Mouse (Mus musculus): ENCODE data around the gene Atp6v0d1. TPM values are rescaled to one million over a fixed set of nuclear protein-coding genes. Genes with fewer than 3 reads are reported as not detected.

Atp6v0d1 gene
- polyA plus RNA-seq, 1 experiment from 2014 or later = 273 TPM

- no peak overlapping the region for H3K4me2 ChIP-seq (ENCODE audit: low read length)
- no peak overlapping the region for H3K9ac ChIP-seq (ENCODE audit: low read depth, low read length)
- no peaks in the 10 kb centered on the region for H3K27me3 ChIP-seq (replicated peaks; ENCODE audit: control insufficient read depth, insufficient read depth, low read length)
- WGBS = 82% methylated on average over 3 of the region's 3 CpGs
- no peak overlapping the region for H3K27ac ChIP-seq (ENCODE audit: low read depth, low read length)
- H3K36me3 ChIP-seq (ENCODE audit: control insufficient read depth, insufficient read depth, low read length) = peaks cover 17% of the 10 kb centered on the region
- H3K9me3 ChIP-seq (ENCODE audit: control insufficient read depth, low read length) = no peaks in the 10 kb centered on the region
- H3K4me1 ChIP-seq (ENCODE audit: control insufficient read depth, insufficient read depth, low read depth, low read length) = peaks cover 4% of the 10 kb centered on the region; the same call in 1 of the 2 replicates
- ATAC-seq = no peak
- no peak overlapping the region for H3K4me3 ChIP-seq (ENCODE audit: low read length)
These were observed 29.3 kb downstream of the Atp6v0d1 start for GRCm38 (mm10) chr8:105536546-105536945.

- 8% methylated on average over 1 of the region's 1 CpGs for WGBS
- Histone ChIP-seq H3K9ac (ENCODE audit: low read depth, low read length) (no peak overlapping the region), H3K36me3 (ENCODE audit: control insufficient read depth, insufficient read depth, low read length) (peaks cover 15% of the 10 kb centered on the region)
These were observed 31.9 kb downstream of the Atp6v0d1 start for GRCm38 (mm10) chr8:105533892-105534329.

DNA sequence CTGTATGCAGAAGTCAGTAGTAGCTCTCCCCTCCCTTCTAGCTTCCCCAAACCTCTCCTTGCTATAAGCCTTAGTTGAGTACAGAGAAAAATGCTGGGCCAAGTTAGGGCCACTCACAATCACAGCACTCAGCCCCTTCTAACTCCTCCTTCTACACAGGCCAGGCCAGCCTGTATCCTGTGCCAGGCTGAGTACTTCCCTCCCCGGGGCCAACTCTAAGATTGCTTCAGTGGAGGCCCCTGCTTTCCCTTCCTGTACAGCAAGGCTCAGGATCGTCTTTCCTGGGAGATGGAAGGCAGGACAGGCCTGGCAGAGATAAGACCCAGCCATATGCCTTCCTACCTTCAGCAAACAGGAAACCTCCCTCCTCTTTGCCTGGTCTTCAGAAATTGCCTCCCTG, 32.4 kb downstream of the Atp6v0d1 start:
- Histone ChIP-seq H3K4me1 (ENCODE audit: control insufficient read depth, insufficient read depth, low read depth, low read length) (peaks cover 4% of the 10 kb centered on the region; the same call in 1 of the 2 replicates), H3K36me3 (ENCODE audit: control insufficient read depth, insufficient read depth, low read length) (peaks cover 17% of the 10 kb centered on the region), H3K9ac (ENCODE audit: low read depth, low read length) (no peak overlapping the region), H3K27ac (ENCODE audit: low read depth, low read length) (peak overlapping the region; percentile 13; the same call in 1 of the 2 replicates), H3K27me3 (replicated peaks; ENCODE audit: control insufficient read depth, insufficient read depth, low read length) (no peaks in the 10 kb centered on the region), H3K9me3 (ENCODE audit: control insufficient read depth, low read length) (no peaks in the 10 kb centered on the region), H3K4me3 (ENCODE audit: low read length) (no peak overlapping the region), H3K4me2 (ENCODE audit: low read length) (no peak overlapping the region)
- WGBS = 31% methylated on average over 2 of the region's 2 CpGs
- peak; percentile 49; the same call in 1 of the 2 replicates for ATAC-seq

More at GRCm38 (mm10) chr8:105533892-105534329, 31.9 kb downstream of the Atp6v0d1 start:
- H3K27ac ChIP-seq (ENCODE audit: low read depth, low read length) = peak overlapping the region; percentile 13; the same call in 1 of the 2 replicates
- peaks cover 4% of the 10 kb centered on the region; the same call in 1 of the 2 replicates for H3K4me1 ChIP-seq (ENCODE audit: control insufficient read depth, insufficient read depth, low read depth, low read length)
- H3K27me3 ChIP-seq (replicated peaks; ENCODE audit: control insufficient read depth, insufficient read depth, low read length) = no peaks in the 10 kb centered on the region
- no peak overlapping the region for H3K4me3 ChIP-seq (ENCODE audit: low read length)
- ATAC-seq = peak; percentile 65; the same call in 1 of the 2 replicates
- H3K9me3 ChIP-seq (ENCODE audit: control insufficient read depth, low read length) = no peaks in the 10 kb centered on the region
- H3K4me2 ChIP-seq (ENCODE audit: low read length) = no peak overlapping the region

DNA sequence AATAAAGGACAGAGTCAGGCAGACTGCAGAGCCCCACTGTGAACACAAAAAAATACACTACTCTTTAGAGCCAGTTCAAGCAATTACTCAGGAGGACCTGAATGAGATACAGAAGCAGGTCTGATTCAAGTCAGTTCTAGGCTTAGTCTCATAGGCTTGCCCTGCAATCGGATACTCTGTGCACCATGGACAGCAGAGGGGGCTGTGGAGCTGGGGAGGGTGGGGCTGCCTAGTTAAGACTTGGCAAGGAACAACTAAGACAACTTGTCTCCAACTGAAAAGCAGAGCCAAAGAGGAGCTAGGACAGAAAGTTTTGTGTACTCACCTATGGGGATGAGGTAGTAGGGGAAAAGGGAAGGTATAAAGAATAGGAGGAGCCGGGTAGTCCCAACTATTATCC, 34.1 kb downstream of the Atp6v0d1 start:
- ATAC-seq = no peak
- Histone ChIP-seq H3K4me2 (ENCODE audit: low read length) (no peak overlapping the region), H3K36me3 (ENCODE audit: control insufficient read depth, insufficient read depth, low read length) (peaks cover 16% of the 10 kb centered on the region), H3K27me3 (replicated peaks; ENCODE audit: control insufficient read depth, insufficient read depth, low read length) (no peaks in the 10 kb centered on the region), H3K9ac (ENCODE audit: low read depth, low read length) (no peak overlapping the region), H3K4me1 (ENCODE audit: control insufficient read depth, insufficient read depth, low read depth, low read length) (peaks cover 4% of the 10 kb centered on the region; the same call in 1 of the 2 replicates), H3K27ac (ENCODE audit: low read depth, low read length) (no peak overlapping the region), H3K4me3 (ENCODE audit: low read length) (no peak overlapping the region), H3K9me3 (ENCODE audit: control insufficient read depth, low read length) (no peaks in the 10 kb centered on the region)
- WGBS = 58% methylated on average over 2 of the region's 2 CpGs

DNA sequence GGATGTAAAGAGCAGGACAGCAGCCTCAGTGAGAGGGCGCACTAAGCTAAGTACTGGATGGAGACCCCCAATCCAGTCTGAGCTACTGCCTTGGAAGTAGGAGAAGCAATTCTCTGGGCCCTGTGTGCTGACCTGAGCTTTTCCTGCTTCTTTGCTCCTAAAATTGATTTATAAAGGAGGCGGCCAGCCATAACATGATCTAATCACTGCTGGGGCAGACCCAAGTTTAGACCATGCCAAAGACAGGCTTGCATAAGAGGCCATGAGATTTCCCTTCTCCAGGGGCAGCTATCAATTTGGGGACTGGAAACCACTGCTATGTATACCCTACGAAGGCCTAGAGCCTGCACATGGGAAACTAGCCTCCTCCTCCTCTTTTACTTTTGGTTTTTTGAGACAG, 36.6 kb downstream of the Atp6v0d1 start:
- WGBS = 83% methylated on average over 3 of the region's 3 CpGs
- Histone ChIP-seq H3K27me3 (replicated peaks; ENCODE audit: control insufficient read depth, insufficient read depth, low read length) (no peaks in the 10 kb centered on the region), H3K4me1 (ENCODE audit: control insufficient read depth, insufficient read depth, low read depth, low read length) (peaks cover 4% of the 10 kb centered on the region; the same call in 1 of the 2 replicates), H3K27ac (ENCODE audit: low read depth, low read length) (no peak overlapping the region), H3K9me3 (ENCODE audit: control insufficient read depth, low read length) (no peaks in the 10 kb centered on the region), H3K4me2 (ENCODE audit: low read length) (no peak overlapping the region), H3K36me3 (ENCODE audit: control insufficient read depth, insufficient read depth, low read length) (peaks cover 17% of the 10 kb centered on the region), H3K4me3 (ENCODE audit: low read length) (no peak overlapping the region), H3K9ac (ENCODE audit: low read depth, low read length) (no peak overlapping the region)
- no peak for ATAC-seq

GRCm38 (mm10) chr8:105528206-105528605, 37.6 kb downstream of the Atp6v0d1 start:
- Histone ChIP-seq H3K4me3 (ENCODE audit: low read length) (no peak overlapping the region), H3K9ac (ENCODE audit: low read depth, low read length) (no peak overlapping the region), H3K9me3 (ENCODE audit: control insufficient read depth, low read length) (no peaks in the 10 kb centered on the region), H3K27ac (ENCODE audit: low read depth, low read length) (no peak overlapping the region), H3K4me1 (ENCODE audit: control insufficient read depth, insufficient read depth, low read depth, low read length) (no peaks in the 10 kb centered on the region), H3K36me3 (ENCODE audit: control insufficient read depth, insufficient read depth, low read length) (peaks cover 17% of the 10 kb centered on the region), H3K27me3 (replicated peaks; ENCODE audit: control insufficient read depth, insufficient read depth, low read length) (no peaks in the 10 kb centered on the region), H3K4me2 (ENCODE audit: low read length) (no peak overlapping the region)
- no peak for ATAC-seq
- 100% methylated on average over 1 of the region's 1 CpGs for WGBS

DNA sequence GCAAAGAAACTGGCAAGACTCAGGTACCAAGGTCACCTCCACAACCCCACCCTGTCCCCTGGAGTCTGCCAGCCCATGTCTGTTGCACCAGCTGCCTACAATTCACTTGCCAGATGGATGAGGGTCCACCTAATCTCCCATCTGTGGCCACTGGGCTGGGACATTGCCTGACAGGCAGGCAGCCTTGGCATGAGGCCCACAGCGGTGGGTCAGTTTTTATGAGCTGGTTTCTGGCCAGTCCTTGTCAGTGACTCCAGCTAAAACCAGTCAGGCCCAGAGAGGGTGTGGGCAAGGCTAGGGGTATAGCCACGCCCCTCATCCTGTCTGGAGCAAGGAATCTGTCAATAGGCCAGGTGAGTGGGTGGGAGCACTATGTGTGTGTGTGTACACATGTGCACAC, 38.7 kb downstream of the Atp6v0d1 start:
- no peak overlapping the region for H3K9ac ChIP-seq (ENCODE audit: low read depth, low read length)
- no peaks in the 10 kb centered on the region for H3K9me3 ChIP-seq (ENCODE audit: control insufficient read depth, low read length)
- WGBS = 82% methylated on average over 2 of the region's 2 CpGs
- H3K4me1 ChIP-seq (ENCODE audit: control insufficient read depth, insufficient read depth, low read depth, low read length) = no peaks in the 10 kb centered on the region
- H3K4me2 ChIP-seq (ENCODE audit: low read length) = no peak overlapping the region
- no peaks in the 10 kb centered on the region for H3K27me3 ChIP-seq (replicated peaks; ENCODE audit: control insufficient read depth, insufficient read depth, low read length)
- no peak overlapping the region for H3K4me3 ChIP-seq (ENCODE audit: low read length)
- no peak overlapping the region for H3K27ac ChIP-seq (ENCODE audit: low read depth, low read length)
- ATAC-seq = peak; percentile 59; the same call in 1 of the 2 replicates
- H3K36me3 ChIP-seq (ENCODE audit: control insufficient read depth, insufficient read depth, low read length) = peaks cover 20% of the 10 kb centered on the region

GRCm38 (mm10) chr8:105522890-105523289, 43.0 kb downstream of the Atp6v0d1 start:
- Histone ChIP-seq H3K4me1 (ENCODE audit: control insufficient read depth, insufficient read depth, low read depth, low read length) (peaks cover 13% of the 10 kb centered on the region), H3K4me3 (ENCODE audit: low read length) (no peak overlapping the region), H3K4me2 (ENCODE audit: low read length) (no peak overlapping the region), H3K27me3 (replicated peaks; ENCODE audit: control insufficient read depth, insufficient read depth, low read length) (no peaks in the 10 kb centered on the region), H3K9me3 (ENCODE audit: control insufficient read depth, low read length) (no peaks in the 10 kb centered on the region), H3K27ac (ENCODE audit: low read depth, low read length) (no peak overlapping the region), H3K36me3 (ENCODE audit: control insufficient read depth, insufficient read depth, low read length) (peaks cover 10% of the 10 kb centered on the region), H3K9ac (ENCODE audit: low read depth, low read length) (no peak overlapping the region)
- no peak for ATAC-seq
- WGBS = 75% methylated on average over 9 of the region's 9 CpGs

DNA sequence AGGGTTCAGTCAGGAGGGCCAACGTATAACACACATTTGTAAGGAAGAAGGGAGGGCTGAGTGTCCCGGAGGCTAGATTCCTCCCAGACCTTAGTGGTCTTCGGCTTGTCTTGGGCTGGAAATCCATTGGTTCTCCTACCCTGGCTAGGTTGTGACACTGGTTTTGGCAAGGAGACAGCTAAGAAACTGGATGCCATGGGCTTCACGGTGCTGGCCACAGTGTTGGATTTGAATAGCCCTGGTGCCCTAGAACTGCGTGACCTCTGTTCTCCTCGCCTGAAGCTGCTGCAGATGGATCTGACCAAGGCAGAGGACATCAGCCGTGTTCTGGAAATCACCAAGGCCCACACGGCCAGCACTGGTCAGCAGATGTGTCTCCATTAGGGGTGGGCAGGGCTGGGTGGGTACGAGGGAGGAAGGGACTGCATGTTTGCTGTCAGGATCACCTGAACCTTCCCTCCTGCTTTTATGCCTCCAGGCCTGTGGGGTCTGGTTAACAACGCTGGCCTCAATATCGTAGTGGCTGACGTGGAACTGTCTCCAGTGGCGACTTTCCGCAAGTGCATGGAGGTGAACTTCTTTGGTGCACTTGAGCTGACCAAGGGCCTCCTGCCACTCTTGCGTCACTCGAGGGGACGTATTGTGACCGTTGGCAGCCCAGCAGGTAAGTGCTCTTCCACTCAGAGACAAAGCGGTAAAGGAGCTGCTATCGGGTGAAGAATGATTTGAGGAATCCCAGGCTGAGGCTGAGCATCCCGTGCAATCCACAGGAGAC, 43.7 kb downstream of the Atp6v0d1 start:
- 83% methylated on average over 21 of the region's 21 CpGs for WGBS
- no peak overlapping the region for H3K27ac ChIP-seq (ENCODE audit: low read depth, low read length)
- H3K9ac ChIP-seq (ENCODE audit: low read depth, low read length) = no peak overlapping the region
- no peak overlapping the region for H3K4me3 ChIP-seq (ENCODE audit: low read length)
- peaks cover 13% of the 10 kb centered on the region for H3K4me1 ChIP-seq (ENCODE audit: control insufficient read depth, insufficient read depth, low read depth, low read length)
- no peak for ATAC-seq
- H3K36me3 ChIP-seq (ENCODE audit: control insufficient read depth, insufficient read depth, low read length) = peaks cover 10% of the 10 kb centered on the region
- H3K27me3 ChIP-seq (replicated peaks; ENCODE audit: control insufficient read depth, insufficient read depth, low read length) = no peaks in the 10 kb centered on the region
- no peaks in the 10 kb centered on the region for H3K9me3 ChIP-seq (ENCODE audit: control insufficient read depth, low read length)
- H3K4me2 ChIP-seq (ENCODE audit: low read length) = no peak overlapping the region

Data from hindbrain, embryonic 16.5 days (tissue).